ENCODE assay signal across 14 mouse cellular contexts in the genomic region with DNA sequence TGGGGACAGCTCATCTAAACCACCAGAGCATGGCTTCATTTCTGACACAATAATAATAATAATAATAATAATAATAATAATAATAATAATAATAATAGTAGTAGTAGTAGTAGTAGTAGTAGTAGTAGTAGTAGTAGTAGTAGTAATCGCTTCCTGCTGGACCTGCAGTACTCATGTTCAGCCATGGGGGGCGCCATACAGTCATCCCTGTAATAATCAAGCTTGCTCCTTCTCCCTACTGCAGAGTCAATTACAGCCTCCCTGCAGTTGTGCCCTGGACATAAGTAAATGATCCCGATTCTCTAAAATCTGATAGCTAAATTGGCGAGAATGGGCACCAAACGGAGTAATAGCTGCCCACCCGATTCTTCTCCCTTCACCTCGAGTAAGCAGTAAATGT.
DNase-seq lines count a peak whose midpoint lies in the region; ATAC-seq and TF ChIP-seq lines count a peak whose summit lies in the region.
"Had no signal": no experiment of that assay in that cellular context is flagged by ENCODE, and none has a peak within 500 bp of the region (broad histone marks: within the 10 kb centered on the region; RNA-seq: fewer than 3 reads in every experiment).

No protein-coding gene starts in this region.

- H3K4me3 ChIP-seq in hindbrain, postnatal 0 days (ENCODE audit: low read length): no peak overlapping the region
- no peak overlapping the region for H3K4me3 ChIP-seq in hindbrain, embryonic 13.5 days
- H3K4me3 ChIP-seq: heart, embryonic 13.5 days; lung, embryonic 15.5 days; myocyte had no signal

- in situ Hi-C loops in Patski (cut with MboI; ENCODE audit: low pct_unique_long_range_greater_than_20kb): no loop called here

- no peak for DNase-seq in hindbrain, postnatal 0 days (ENCODE audit: low spot score)
- DNase-seq in A20 (ENCODE audit: low read depth, low spot score) (peak; percentile 27), Patski (ENCODE audit: low read depth, low spot score) (no peak)
- DNase-seq in lung, postnatal 36 days: peak; percentile 21
- DNase-seq in urinary bladder, adult 18-20 months (ENCODE audit: low spot score in 2 of 2): no peak
- no peak for DNase-seq in c-Kit-positive CD71-positive TER-119-positive erythroid progenitor cells, embryonic 14.5 days (ENCODE audit: low spot score)
- DNase-seq in ovary, adult 18-20 months (ENCODE audit: low spot score): no peak
- DNase-seq: adrenal gland, adult 2 months; retina, postnatal 1 day had no signal

- POLR2A ChIA-PET in Patski (lab: Charles Lee): interaction anchor here (0.6 kb wide), 1 partner anchor 171 kb away, joined by 3 read pairs; no protein-coding TSS in a partner anchor

- H3K27ac ChIP-seq in hindbrain, postnatal 0 days: no peak overlapping the region
- no peak overlapping the region for H3K27ac ChIP-seq in hindbrain, embryonic 13.5 days
- H3K27ac ChIP-seq: heart, embryonic 13.5 days; lung, embryonic 15.5 days had no signal

- 0 out of 2 replicates have a peak, but pooled peaks cover 5% of the 10 kb centered on the region for H3K4me1 ChIP-seq in hindbrain, postnatal 0 days (ENCODE audit: insufficient read depth, low read length)
- 0 out of 2 replicates have a peak, but pooled peaks cover 5% of the 10 kb centered on the region for H3K4me1 ChIP-seq in hindbrain, embryonic 13.5 days (replicated peaks)

- H3K4me2 ChIP-seq in hindbrain, postnatal 0 days (ENCODE audit: low read depth, low read length): no peak overlapping the region
- no peak overlapping the region for H3K4me2 ChIP-seq in hindbrain, embryonic 13.5 days
- H3K4me2 ChIP-seq: heart, embryonic 13.5 days; lung, embryonic 15.5 days had no signal

- no peaks in the 10 kb centered on the region for H3K36me3 ChIP-seq in hindbrain, postnatal 0 days (ENCODE audit: insufficient read depth, low read length)
- H3K36me3 ChIP-seq in hindbrain, embryonic 13.5 days: no peaks in the 10 kb centered on the region
- H3K36me3 ChIP-seq: G1E; heart, embryonic 13.5 days; lung, embryonic 15.5 days had no signal

- H3K9me3 ChIP-seq in hindbrain, postnatal 0 days (ENCODE audit: low read length): no peaks in the 10 kb centered on the region
- no peaks in the 10 kb centered on the region for H3K9me3 ChIP-seq in hindbrain, embryonic 13.5 days
- H3K9me3 ChIP-seq: heart, embryonic 13.5 days; lung, embryonic 15.5 days had no signal

- 82% methylated on average over 7 of the region's 7 CpGs for WGBS in hindbrain, postnatal 0 days
- WGBS in hindbrain, embryonic 13.5 days: 82% methylated on average over 7 of the region's 7 CpGs

- CTCF ChIA-PET in Patski (lab: Charles Lee): interaction anchor here (0.9 to 1.3 kb wide), 2 partner anchors 12 to 16 kb away, joined by 3 to 4 read pairs; no protein-coding TSS in a partner anchor

- no peak for ATAC-seq in hindbrain, postnatal 0 days
- ATAC-seq in hindbrain, embryonic 13.5 days (ENCODE audit: low FRiP score): no peak
- no peak for ATAC-seq in Patski

- peak; percentile 46 for TF ChIP-seq CTCF in hindbrain, postnatal 0 days (IDR thresholded peaks at IDR 0.05; ENCODE audit: low read depth)
- peak; percentile 50 for TF ChIP-seq CTCF in Patski (IDR thresholded peaks at IDR 0.05)

- H3K9ac ChIP-seq in hindbrain, postnatal 0 days (replicated peaks; ENCODE audit: low read length): no peak overlapping the region
- H3K9ac ChIP-seq in hindbrain, embryonic 13.5 days: no peak overlapping the region
- H3K9ac ChIP-seq: heart, embryonic 13.5 days; lung, embryonic 15.5 days had no signal

- no peaks in the 10 kb centered on the region for H3K27me3 ChIP-seq in hindbrain, postnatal 0 days (ENCODE audit: insufficient read depth, low read length)
- no peaks in the 10 kb centered on the region for H3K27me3 ChIP-seq in hindbrain, embryonic 13.5 days
- no peaks in the 10 kb centered on the region for H3K27me3 ChIP-seq in Patski
- H3K27me3 ChIP-seq: heart, embryonic 13.5 days; lung, embryonic 15.5 days had no signal

Comparison
In these comparisons a context has a peak if more than half of its experiments do, and no peak if none do; other contexts are left out.
1. DNase-seq: peak in A20 (single experiment) and lung, postnatal 36 days (single experiment); none in hindbrain, postnatal 0 days (single experiment), Patski (single experiment), urinary bladder, adult 18-20 months (0 of 2), c-Kit-positive CD71-positive TER-119-positive erythroid progenitor cells, embryonic 14.5 days (single experiment) and ovary, adult 18-20 months (single experiment).